Mouse (Mus musculus) spleen, adult 12 weeks (tissue): ENCODE results near the gene Pkdcc.

Source experiments
- DNase-seq: peaks from one replicate; pipeline ENCODE4 v3.0.0; 2022; ENCODE audit warnings: low spot score

The Pkdcc gene

DNA sequence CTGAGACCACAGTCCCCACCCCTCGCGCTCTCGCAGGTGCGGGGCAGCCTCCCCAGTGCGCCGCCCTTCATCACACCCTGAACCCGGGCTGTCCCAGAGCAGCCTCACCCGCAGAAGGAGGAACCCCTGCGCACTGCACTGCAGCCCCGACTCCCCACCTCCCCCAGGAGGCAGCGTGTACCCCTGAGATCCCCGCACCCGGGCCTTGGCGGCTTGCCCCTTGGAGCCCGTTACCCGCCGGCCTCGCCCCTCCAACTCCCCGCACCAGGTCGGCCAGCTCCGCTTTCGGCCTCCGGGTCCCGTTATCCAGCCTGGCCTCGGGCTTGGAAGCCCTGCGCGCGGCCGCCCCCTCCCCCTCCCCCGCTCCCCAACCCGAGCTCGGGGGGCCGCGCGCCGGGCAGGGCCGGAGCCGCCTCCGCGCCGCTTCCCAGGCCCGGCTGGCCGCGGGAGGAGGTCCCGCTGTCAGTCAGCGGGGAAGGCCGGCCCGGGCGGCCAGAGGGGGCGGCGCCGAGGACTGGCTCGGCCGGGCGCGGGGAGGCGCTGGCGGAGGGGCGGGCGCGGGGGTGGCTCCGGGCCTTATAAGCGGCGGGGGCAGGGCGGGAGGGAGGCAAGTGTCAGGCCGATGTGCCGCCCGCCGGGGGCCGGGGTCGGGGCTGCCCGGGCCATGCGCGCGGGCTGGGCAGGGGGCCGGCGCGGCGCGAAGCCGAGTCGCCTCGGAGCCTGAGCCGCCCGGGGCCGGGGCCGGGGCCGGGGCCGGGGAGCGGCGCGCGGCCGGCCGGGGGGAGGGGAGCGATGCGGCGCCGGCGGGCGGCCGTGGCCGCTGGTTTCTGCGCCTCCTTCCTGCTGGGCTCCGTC, at the start of gene Pkdcc:
TSS of gene Pkdcc (plus strand) at position 619 of the 855 bp plus-strand sequence.
- no peak for DNase-seq

DNA sequence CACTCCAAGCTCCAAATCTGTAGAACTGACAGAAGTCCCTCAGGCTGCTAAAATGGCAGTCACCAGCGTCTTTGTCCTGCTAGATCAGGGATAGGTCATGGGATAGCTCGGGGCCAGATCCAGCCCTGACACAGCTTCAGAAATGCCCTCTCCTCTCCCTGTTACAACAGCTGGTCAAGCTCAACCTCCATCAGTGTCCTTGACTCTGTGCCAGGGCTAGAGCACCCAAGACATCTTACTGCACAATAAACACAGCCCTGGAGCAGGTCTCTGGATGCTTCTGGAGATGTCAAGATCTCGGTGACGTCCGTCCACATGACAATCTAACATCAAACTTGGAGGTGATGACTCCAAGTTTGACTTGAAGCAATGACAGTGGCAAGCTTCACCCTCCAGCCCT, 48.9 kb upstream of the Pkdcc start:
- no peak for DNase-seq

DNA sequence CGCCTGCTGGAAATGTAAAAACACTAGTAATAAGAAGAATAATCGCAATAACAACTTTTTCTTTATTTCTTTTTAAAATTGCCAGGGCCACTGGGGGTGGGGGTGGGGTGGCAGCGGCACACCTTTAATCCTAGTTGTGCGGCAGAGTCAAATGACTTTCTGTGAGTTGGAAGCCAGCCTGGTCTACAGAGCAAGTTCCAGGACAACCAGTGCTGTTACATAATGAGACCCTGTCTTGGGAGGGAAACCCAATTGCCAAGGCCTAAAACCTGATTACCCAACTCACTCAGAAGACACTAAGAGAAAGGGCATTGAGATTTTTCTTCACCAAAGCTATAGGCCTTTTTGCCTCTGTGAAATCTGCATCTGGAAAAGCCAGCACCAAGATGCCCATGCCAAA, 38.9 kb upstream of the Pkdcc start:
- DNase-seq = no peak

DNA sequence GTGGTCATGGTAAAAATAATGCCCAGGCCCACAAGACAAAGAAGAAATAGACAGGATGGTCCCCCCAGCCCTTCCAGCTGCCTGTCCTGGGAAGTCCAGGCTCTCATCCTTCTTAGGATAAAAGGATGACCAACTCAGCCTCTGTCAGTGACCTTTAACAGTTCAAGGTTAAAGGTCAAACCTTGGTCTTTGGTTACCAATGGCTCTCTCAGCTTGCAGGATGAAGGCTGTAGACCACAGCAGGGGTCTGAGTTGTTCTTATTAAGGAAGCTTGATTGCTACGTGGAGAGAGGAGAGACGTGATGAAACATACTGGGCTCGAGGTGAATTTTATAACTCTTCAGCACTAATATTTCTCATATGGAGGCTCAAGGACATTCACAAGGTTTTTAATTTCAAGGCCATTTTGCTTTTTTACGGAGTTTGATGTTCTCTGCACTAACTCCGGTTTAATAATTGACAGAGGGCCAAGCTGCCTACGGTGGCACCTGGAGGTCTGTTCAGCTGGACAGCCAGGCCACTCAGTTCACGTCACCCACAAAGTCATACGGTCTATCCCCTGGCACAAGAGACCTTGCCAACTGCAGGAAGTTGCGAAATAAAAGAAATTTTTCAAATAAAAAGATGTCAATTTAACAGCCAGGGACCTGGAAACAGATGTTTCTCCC, 36.5 kb upstream of the Pkdcc start:
- DNase-seq = no peak

GRCm38 (mm10) chr17:83179151-83179531, 36.0 kb upstream of the Pkdcc start:
- DNase-seq = no peak

DNA sequence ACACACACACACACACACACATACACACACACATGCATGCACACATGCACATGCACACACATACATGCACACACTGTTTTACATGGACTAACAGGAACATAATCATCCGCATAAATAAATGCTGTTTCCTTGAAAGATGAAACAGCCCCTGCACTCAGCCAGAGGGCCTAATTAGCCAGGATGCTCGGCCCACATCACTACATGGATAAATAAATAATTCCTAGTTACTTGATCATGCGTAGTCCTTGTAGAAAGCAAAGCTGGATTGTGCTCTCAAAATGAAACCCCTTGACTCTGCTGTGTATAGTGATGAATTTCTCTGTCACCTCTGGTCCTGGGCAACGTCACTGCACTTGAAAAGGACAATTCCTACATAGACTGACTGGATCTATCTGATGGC, 35.5 kb upstream of the Pkdcc start:
- no peak for DNase-seq

DNA sequence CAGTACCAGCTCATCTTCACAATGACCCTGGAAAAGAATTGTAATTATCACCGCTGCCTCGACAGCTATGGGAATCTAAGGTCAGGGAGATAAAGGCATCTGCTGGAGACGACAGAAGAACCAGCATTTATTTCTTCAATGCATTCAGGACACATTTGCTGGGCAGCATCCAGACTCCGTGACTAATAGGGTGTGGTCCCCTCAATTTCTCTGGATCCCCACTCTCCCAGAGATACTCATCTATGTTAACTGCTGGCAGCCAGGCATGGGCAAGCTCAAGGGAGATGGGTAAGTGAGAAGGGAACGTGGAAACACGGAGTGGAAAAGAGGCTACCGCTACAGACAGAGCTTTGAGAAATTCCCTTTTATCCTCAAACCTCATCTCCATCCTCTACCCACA, 34.0 kb upstream of the Pkdcc start:
- no peak for DNase-seq

- DNase-seq = no peak
Observed at GRCm38 (mm10) chr17:83181592-83181991, 33.5 kb upstream of the Pkdcc start.

DNA sequence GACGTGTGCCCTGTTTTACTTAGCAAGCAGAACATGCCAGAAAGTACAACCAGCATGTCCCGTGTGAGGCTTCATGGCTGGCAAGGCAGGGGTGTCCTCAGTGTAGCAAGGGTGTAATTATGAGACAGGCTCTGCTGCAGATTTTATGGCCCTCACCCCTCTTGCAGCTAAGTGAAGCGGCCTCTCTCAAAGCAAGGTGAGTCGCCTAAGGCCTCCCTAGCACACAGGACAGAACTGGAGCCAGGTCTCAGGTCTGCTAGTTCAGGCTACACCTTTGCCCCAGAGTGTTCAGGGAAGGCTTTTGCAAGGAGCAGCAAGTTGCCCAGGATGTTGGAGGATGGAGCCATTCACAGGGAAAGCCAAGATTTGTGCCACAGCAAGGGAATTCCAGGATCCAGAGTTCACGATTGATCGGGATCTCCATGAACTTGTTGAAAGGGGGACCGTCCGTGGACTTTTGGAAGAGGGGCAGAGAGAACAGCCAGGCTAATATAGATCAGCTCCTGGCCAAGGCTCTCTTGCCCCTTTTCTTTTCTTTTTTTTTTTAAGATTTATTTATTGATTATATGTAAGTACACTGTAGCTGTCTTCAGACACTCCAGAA, 32.9 kb upstream of the Pkdcc start:
- no peak for DNase-seq

DNA sequence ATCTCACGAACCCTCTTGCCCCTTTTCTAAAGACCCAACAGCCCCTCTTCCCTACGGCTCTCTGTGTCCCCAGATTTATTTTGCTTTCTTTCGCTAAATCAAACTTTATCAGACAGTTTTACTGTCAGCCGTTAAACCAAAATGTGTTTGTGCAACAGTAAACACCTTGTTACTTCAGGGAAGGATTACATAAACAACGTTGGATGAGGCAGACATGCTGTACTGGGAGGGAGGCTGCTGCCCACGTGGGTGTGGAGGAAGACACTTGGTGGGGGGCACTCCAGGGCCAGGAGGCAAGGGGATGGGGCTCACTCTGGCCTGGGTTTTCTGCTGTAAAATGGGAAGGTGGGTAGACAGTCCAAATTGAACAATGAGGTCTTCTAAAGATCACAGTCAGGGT, 32.3 kb upstream of the Pkdcc start:
- no peak for DNase-seq

- no peak for DNase-seq
Observed at GRCm38 (mm10) chr17:83187751-83188565, 27.1 kb upstream of the Pkdcc start.

DNA sequence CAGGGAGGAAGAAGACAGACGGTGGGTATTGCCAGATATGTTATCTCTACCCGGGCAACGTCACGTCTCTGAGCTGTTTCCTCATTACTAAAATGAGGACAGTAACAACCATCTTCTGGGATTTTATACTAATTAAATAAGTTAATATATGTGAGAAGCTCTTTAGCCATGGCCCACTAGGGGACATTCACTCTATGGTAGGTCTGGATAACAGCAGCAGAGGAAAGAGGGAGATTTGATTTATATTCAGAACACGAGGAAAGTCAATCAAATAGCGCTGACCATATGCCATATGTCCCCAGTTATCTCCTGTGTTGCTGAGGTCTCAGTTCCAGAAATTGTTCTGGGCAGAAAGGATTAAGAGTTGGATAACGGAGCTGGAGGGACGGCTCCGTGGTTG, 24.3 kb upstream of the Pkdcc start:
- DNase-seq = no peak

DNA sequence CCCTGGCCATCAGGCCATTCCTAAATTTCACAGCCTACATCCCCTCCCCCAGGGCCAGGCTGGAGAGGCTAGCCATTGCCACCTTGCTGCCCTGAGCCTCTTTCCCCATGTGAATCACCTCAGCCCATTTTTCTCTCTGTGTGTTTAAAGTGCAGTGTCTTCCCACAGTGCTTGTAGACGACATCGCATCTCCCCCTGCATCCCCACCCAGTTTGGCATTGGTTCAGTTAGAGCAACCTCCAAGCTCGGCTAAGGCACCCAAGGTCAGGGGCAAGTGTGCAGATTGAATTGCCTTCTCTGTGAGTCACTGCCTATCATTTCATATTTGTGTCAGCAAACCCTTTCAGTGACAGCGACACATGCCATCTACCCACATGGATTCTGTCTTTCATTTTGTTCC, 20.6 kb upstream of the Pkdcc start:
- DNase-seq = no peak

DNA sequence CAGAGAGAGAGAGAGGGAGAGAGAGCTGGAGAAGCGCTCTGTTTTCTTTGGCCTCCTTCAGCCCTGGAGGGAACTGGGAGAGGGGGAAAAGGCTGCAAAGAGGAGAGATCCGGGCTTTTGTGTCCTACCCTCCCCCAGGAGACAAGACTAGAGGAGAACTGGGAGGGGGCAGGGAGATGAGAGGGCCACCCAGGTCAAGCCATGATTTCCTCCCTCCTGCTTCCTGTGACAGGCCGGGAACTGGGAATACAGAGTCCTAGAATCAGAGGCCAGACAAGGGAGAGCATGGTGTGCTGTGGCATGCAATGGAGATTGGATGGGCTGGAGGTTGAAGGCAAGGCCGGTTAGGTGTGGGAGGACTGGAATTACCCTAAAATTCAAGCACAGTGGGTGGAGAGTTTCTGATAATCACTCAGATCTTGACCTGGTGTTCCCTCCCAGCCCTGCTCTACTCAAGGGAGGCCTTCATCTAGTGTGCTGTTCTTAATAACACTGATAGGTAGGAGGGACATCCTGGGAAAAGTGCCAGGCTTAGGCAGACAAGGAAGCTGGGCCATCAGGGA, 17.6 kb upstream of the Pkdcc start:
- no peak for DNase-seq

- no peak for DNase-seq
Observed at GRCm38 (mm10) chr17:83200469-83200868, 14.6 kb upstream of the Pkdcc start.

DNA sequence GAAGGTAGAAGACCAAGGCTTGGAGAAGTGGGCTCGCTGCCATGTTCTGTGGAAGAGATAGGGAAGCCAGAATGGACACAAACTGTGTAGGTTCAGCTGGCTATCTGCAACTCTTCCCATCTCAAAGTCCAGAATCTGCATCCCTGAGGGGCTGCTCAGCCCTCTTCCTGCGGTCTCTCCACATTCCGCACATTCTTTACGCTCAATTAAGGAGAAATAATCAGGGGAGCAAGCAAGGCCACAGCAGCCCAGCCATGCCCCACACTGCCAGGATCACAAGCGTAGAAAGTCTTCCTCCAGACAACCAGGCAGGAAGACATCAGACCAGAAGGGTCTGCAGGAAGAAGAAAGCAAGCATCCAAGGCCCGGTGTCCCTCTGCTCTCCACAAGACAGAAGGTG, 13.8 kb upstream of the Pkdcc start:
- DNase-seq = no peak

GRCm38 (mm10) chr17:83203692-83204383, 11.3 kb upstream of the Pkdcc start:
- no peak for DNase-seq

DNA sequence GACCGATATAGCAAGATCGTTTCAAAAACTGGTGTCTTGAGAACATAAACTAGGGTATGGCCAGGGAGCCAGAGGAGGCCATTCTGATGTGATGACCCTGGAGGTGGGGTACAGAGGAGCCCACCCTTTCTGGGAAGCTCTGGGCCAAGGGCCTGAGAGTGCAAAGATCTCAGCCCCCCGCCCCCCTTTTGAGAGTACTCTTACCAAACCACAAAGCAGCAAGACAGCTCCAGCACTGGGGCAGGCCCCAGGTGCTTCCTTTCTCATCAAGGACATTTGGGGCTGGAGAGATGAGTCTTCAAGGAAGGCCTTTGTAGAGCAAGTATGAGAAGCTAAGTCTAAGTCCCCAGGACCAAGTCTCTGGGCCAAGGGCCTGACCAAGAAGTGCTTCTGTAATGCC, 7.8 kb upstream of the Pkdcc start:
- DNase-seq = no peak

DNA sequence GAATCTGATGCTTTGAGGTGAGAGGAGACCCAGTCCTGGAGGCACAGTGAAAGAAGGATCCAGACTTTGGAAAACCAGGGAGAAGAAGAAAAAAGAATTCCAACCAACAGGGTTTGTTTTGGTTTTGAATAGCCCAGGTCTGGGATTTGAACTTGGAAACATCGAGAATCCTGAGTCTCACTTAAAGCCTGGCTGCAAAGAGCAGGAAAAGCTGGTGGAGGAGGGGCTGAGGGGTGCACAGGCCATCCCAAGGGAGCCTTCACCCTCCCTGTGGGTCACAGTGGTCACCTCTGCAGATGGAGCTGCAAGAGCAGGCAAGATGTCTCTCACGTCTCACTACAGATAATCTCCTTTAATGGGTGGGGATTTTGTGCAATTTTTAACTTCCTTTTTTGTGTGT, 6.6 kb upstream of the Pkdcc start:
- no peak for DNase-seq

DNA sequence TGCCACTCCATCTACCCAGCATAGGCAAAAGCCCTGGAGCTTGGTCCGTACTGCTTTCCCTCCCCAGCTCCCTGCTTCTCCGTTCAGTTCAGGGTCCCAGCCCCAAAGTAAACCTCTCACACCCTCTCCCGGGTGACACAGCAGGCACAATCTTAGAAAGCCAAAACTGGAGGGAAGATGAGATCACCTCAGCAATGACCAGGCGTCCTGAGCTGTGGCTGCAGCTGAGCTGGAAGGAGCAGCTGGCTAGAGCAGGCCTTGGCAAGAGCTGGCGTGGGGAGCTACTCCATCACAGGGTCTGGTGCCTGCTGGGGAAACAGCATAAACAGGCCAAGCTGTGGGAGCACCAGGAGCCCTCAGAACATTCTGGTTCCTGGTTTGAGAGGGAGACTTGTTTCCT, 4.6 kb upstream of the Pkdcc start:
- no peak for DNase-seq

GRCm38 (mm10) chr17:83211196-83211595, 3.9 kb upstream of the Pkdcc start:
- no peak for DNase-seq

- DNase-seq = no peak
Observed at GRCm38 (mm10) chr17:83212422-83212821, 2.7 kb upstream of the Pkdcc start.
